Mouse (Mus musculus) lung, postnatal 36 days (tissue): Measurements from ENCODE around the gene Eml1.
A peak's percentile ranks its signal among the peaks of the same experiment; 100 is the strongest.

Experiments used
- DNase-seq: peaks from one replicate; pipeline ENCODE4 v3.0.0; 2022; ENCODE audit warnings: mixed read lengths

Gene Eml1

GRCm38 (mm10) chr12:108422858-108423631, 52.3 kb downstream of the Eml1 start:
- peak; percentile 90 for DNase-seq

- peak; percentile 38 for DNase-seq
These were observed 60.2 kb downstream of the Eml1 start for GRCm38 (mm10) chr12:108430964-108431363.

- DNase-seq, result no peak
These were observed 61.0 kb downstream of the Eml1 start for GRCm38 (mm10) chr12:108431714-108432113.

DNA sequence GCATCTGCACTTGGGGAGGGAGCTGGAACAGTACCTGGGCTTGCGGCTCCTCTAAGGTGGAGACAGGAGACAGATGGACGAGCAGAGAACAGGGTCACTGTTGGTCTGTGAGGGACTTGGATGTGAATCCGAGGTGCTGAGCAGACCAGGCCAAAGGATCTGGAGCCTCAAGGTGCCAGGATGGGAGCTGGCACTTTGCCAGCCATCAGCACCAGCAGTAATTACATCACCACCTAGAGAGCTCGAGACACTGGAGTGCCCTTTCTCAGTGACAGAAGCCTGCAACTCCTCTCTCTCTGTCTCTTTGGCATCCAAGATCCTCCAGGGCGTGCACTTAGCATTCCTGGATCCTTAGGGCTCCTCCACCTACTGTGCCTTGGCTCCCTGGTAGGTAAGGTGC, 61.8 kb downstream of the Eml1 start:
- DNase-seq, result no peak

DNA sequence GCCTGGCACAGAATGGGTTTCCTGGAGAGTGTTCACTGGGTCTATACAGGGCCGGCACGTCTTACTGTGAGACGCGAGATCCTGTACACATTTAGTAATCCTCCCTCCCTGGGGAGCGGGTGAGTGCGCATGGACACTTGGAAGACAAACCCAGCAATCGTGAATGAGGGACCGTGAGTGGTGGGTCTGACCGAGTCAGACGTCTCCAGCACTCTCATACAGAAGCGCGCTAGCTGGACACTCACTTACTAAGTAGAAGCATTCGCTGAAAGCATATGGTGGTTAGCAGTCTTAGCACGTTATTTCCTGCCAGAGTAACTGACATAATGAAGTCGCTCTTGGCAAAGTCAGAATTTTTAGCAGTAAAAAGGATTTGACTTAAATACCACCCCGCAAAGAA, 62.3 kb downstream of the Eml1 start:
- no peak for DNase-seq

DNA sequence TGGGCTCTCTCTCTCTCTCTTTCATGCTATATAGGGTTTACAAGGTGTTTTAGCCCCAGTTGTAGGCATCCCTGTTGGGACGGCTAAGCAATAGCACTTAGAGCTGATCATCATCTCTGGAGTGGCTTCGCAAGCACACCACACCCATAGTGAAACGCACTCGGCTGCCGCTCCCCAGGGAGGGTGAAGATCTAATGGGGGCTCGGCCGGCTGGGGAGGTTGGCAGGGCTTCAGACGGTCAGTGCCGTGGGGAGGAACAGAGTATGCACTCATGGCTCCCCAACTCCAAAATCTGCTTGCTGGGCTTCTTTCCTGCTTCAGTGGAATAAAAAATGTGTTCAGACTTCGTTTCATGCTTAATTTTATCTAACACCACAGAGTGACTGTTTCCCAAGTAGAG, 62.7 kb downstream of the Eml1 start:
- DNase-seq, result no peak

GRCm38 (mm10) chr12:108435444-108436015, 64.8 kb downstream of the Eml1 start:
- DNase-seq, result no peak

DNA sequence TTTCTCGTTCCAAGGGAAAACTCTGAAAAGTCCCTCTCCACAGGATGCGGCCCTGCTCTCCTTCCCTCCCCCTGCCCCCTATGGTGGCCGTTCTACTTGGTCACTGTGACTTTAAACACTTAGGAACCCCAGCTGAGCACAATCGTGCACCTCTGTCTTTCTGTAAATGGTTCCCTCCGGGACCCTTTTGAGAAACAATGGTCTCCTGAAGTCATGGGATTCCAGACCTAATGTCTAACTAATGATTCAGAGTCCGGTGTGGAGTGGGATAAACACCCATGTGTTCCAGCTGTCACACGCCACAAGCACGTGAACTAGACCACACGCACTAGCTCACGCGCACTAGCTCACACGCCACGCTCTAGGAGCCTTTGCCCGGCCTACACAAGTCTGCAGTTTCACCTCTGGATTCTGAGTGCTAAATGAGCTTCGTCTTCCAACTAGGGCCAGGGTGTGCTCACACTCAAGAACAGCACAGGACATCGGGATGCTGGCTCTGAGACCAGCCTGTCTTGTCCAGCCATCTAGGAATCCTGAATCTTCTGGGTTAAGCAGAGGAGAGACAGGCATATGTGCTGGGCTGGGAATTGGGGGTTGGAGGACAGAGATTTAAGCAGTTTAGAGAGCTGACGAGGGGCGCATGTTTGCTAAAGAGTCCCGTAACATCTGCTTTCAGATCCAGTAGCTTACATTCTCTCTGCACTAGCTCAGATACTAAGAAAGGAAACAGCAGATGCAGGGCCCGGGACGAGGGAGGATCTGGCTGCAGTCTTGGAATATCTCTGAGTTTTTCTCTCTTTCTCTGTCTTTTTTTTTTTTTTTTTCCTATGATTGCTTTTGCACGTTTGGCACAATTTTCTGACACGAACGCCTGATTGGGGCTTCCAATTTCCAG, 65.5 kb downstream of the Eml1 start:
- DNase-seq, result peak; percentile 54

DNA sequence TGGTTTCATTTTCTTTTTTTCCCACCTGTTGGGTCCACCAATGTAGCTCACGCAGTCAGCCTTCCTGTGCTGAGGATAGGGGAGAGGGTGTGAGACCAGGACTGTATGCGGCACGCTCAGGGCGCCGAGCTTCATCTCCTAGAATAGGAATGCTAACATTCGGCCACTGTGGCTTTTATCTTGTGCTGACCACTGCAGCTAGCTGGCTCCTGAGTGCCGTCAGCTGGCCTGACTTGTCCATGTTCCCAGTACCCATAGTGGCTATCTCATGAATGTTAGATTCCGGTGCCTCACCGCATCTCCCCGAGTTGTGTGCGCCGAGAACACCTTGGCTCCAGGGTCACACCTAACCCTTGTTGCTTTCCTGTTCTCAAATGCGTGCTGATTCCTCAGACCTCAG, 66.7 kb downstream of the Eml1 start:
- DNase-seq, result no peak

GRCm38 (mm10) chr12:108443271-108443670, 72.5 kb downstream of the Eml1 start:
- DNase-seq, result peak; percentile 46

GRCm38 (mm10) chr12:108443708-108444107, 73.0 kb downstream of the Eml1 start:
- no peak for DNase-seq

GRCm38 (mm10) chr12:108444166-108445115, 73.7 kb downstream of the Eml1 start:
- DNase-seq, result no peak

GRCm38 (mm10) chr12:108446721-108447120, 76.0 kb downstream of the Eml1 start:
- DNase-seq, result no peak

GRCm38 (mm10) chr12:108448396-108448795, 77.6 kb downstream of the Eml1 start:
- DNase-seq, result no peak

DNA sequence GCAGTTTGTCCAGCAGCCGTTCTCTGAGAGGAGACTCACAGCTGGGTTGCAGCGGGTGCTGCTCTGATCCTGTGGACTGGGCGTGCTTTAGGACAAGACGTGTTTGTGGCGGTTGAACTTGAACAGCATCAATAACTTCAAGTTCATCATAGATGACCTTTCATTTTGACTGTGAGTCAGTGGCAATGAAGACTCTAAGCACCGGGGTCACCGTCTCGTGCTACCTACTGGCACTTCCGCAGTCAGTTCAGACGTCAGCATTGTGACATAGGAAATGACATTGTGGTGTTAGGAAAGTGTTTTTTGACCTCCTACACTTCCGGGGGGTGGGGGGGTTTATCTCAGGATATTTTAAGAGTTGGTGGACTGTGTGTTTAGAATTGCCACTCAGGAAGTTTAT, 79.2 kb downstream of the Eml1 start:
- peak; percentile 32 for DNase-seq

DNA sequence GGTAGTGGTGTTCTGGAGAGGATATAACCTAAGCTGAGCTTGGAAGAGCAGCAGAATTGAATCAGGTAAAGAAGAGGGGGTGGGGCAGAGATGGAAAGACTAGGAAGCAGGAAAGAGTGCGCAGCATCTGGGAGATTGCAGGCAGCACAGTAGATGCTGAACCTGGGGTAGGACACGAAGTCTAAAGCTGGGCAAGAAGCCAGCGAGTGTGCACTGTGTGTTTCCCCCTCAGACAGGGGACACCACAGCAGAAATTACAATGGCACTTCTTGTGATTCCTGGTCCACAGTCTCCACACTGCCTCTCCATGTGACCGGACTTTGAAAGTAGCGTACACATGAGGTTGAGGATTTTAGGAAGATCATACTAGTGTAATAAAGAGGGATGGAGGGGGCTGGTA, 79.8 kb downstream of the Eml1 start:
- no peak for DNase-seq

GRCm38 (mm10) chr12:108452151-108452874, 81.6 kb downstream of the Eml1 start:
- no peak for DNase-seq

DNA sequence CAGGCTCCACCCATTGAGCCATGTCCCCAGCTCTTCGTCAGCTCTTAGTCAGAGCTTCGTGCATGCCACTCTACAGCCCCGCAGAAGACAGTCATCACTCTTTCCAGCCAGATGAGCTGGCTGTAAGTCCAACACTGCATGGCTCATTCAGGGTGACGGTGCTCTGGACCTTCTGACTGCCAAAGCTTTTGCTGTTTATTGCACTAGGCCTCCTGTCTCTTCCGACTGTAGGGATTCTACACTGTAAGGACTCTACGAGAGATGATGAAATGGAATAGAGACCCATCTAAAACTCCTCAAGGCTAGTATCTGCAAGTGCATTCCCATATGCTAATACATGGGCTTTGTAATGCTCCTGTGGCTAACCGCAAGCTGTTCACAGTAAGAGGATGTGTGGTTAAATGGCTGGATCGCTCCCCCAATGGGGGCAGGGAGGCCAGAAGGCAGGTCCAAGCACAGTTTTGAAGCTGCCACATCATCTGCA, 82.8 kb downstream of the Eml1 start:
- no peak for DNase-seq

GRCm38 (mm10) chr12:108455004-108455403, 84.2 kb downstream of the Eml1 start:
- DNase-seq, result no peak

GRCm38 (mm10) chr12:108472898-108473297, 102.1 kb downstream of the Eml1 start:
- no peak for DNase-seq

DNA sequence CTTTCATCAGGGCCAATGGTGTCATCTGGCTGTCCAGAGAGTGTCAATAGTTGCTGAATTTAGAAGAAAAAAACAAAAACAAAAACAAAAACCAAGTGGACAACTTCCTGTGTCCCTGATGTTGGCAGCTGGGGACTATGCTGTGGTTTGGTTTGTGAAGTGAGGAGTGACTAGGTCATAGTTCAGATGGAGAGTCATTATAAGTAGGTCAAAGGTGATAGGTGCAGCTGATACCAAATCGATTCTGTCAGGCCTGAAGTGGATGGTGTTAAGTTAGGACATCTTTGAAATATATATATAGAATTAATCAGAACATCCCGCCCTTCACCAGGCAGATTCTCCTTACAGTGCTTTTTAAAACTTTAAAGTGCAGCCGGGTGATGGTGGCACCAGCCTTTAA, 103.7 kb downstream of the Eml1 start:
- DNase-seq, result no peak

DNA sequence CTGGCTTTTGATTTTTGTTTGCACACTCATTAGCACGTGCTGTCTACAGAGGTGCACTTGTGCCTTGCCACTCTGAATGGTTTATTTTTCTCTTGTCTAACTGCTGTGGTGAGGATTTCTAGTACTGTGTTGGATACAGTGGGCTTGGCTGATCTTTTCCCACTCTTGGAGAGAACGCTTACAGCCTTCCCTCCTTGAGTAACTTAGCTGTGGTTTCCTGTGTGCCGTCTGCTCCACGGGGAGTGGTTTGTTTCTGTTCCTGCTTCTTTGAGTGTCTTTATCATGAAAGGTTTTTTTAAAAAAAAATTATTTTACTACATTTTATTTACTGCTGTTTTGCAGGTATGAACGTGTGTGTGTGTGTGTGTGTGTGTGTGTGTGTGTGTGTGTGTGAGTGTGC, 108.0 kb downstream of the Eml1 start:
- DNase-seq, result no peak
